Mouse (Mus musculus): ENCODE data around the gene Iqcj. TPM values are rescaled to one million over a fixed set of nuclear protein-coding genes. Genes with fewer than 3 reads are reported as not detected.

Iqcj gene
- polyA plus RNA-seq, 1 experiment from 2014 or later: 0.16 TPM

GRCm38 (mm10) chr3:67931181-67931580 lies 39.2 kb downstream of the Iqcj start:
- ATAC-seq (ENCODE audit: insufficient number of reproducible peaks, low FRiP score, low TSS enrichment, low read depth): no peak
- no peaks in the 10 kb centered on the region for H3K36me3 ChIP-seq (ENCODE audit: control insufficient read depth, insufficient read depth, low read length)
- DNase-seq (ENCODE audit: low spot score): no peak
- H3K4me3 ChIP-seq (ENCODE audit: low read depth, low read length): no peak overlapping the region
- no peak overlapping the region for H3K27ac ChIP-seq (replicated peaks; ENCODE audit: low read depth, low read length)
- H3K9me3 ChIP-seq (ENCODE audit: control insufficient read depth, low read length): no peaks in the 10 kb centered on the region
- H3K4me1 ChIP-seq (ENCODE audit: control insufficient read depth, insufficient read depth, low read length): no peaks in the 10 kb centered on the region
- no peaks in the 10 kb centered on the region for H3K27me3 ChIP-seq (ENCODE audit: control insufficient read depth, insufficient read depth, low read length)
- H3K4me2 ChIP-seq (ENCODE audit: low read depth, severe bottlenecking): no peak overlapping the region
- H3K9ac ChIP-seq (ENCODE audit: low read length): no peak overlapping the region
- WGBS: 94% methylated on average over 8 of the region's 8 CpGs

DNA sequence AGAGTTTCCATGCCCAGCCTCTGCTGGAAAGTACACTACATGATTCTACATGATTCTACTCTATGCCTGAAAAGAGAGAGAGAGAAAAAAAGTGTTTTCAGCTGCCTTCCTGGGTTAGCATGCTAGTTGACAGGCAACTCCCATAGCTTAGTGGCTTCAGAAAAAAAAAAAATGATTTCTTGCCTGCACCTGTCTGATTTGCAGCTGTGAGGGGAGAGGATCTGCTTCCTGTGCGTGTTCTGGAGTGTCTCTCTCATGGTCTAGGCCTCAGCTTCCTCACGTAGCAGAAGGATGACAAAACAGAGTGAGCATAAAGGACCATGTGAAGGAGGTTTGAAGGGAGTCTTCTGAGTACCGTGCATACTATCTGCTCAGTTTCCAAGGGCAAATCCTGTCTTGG lies 39.9 kb downstream of the Iqcj start:
- no peaks in the 10 kb centered on the region for H3K27me3 ChIP-seq (ENCODE audit: control insufficient read depth, insufficient read depth, low read length)
- no peak for ATAC-seq (ENCODE audit: insufficient number of reproducible peaks, low FRiP score, low TSS enrichment, low read depth)
- WGBS: 83% methylated on average over 3 of the region's 3 CpGs
- H3K4me1 ChIP-seq (ENCODE audit: control insufficient read depth, insufficient read depth, low read length): no peaks in the 10 kb centered on the region
- H3K4me3 ChIP-seq (ENCODE audit: low read depth, low read length): no peak overlapping the region
- no peak overlapping the region for H3K27ac ChIP-seq (replicated peaks; ENCODE audit: low read depth, low read length)
- H3K9ac ChIP-seq (ENCODE audit: low read length): no peak overlapping the region
- H3K9me3 ChIP-seq (ENCODE audit: control insufficient read depth, low read length): no peaks in the 10 kb centered on the region
- DNase-seq (ENCODE audit: low spot score): no peak
- H3K36me3 ChIP-seq (ENCODE audit: control insufficient read depth, insufficient read depth, low read length): no peaks in the 10 kb centered on the region
- no peak overlapping the region for H3K4me2 ChIP-seq (ENCODE audit: low read depth, severe bottlenecking)

DNA sequence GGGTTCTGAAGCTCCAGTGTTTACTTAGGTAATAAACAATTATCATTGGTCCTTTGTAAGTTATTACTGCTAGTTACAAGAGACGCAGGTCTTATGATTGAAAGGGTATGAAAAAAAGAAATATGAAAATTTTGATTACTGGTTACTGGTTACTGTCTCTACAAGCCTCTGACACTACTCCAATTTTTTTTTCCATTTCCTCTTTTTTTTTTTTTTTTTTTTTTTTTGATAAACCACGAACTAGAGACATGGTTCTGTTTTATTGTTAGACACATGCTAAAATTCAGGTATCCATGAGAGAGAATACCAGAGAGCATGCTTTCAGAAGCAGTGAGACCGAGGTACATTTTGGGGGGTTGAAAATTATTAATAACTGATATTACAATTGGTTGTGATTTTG lies 43.8 kb downstream of the Iqcj start:
- H3K36me3 ChIP-seq (ENCODE audit: control insufficient read depth, insufficient read depth, low read length): no peaks in the 10 kb centered on the region
- no peak overlapping the region for H3K4me2 ChIP-seq (ENCODE audit: low read depth, severe bottlenecking)
- H3K9me3 ChIP-seq (ENCODE audit: control insufficient read depth, low read length): no peaks in the 10 kb centered on the region
- no peak overlapping the region for H3K9ac ChIP-seq (ENCODE audit: low read length)
- no peak overlapping the region for H3K4me3 ChIP-seq (ENCODE audit: low read depth, low read length)
- 78% methylated on average over 3 of the region's 3 CpGs for WGBS
- no peak overlapping the region for H3K27ac ChIP-seq (replicated peaks; ENCODE audit: low read depth, low read length)
- no peak for DNase-seq (ENCODE audit: low spot score)
- no peaks in the 10 kb centered on the region for H3K4me1 ChIP-seq (ENCODE audit: control insufficient read depth, insufficient read depth, low read length)
- ATAC-seq (ENCODE audit: insufficient number of reproducible peaks, low FRiP score, low TSS enrichment, low read depth): no peak
- no peaks in the 10 kb centered on the region for H3K27me3 ChIP-seq (ENCODE audit: control insufficient read depth, insufficient read depth, low read length)

GRCm38 (mm10) chr3:67947000-67947399 lies 55.0 kb downstream of the Iqcj start:
- no peak for ATAC-seq (ENCODE audit: insufficient number of reproducible peaks, low FRiP score, low TSS enrichment, low read depth)
- H3K9me3 ChIP-seq (ENCODE audit: control insufficient read depth, low read length): no peaks in the 10 kb centered on the region
- no peak overlapping the region for H3K4me3 ChIP-seq (ENCODE audit: low read depth, low read length)
- no peak overlapping the region for H3K27ac ChIP-seq (replicated peaks; ENCODE audit: low read depth, low read length)
- no peak overlapping the region for H3K9ac ChIP-seq (ENCODE audit: low read length)
- WGBS: 76% methylated on average over 2 of the region's 2 CpGs
- H3K4me2 ChIP-seq (ENCODE audit: low read depth, severe bottlenecking): no peak overlapping the region
- no peak for DNase-seq (ENCODE audit: low spot score)
- no peaks in the 10 kb centered on the region for H3K4me1 ChIP-seq (ENCODE audit: control insufficient read depth, insufficient read depth, low read length)
- H3K27me3 ChIP-seq (ENCODE audit: control insufficient read depth, insufficient read depth, low read length): no peaks in the 10 kb centered on the region
- H3K36me3 ChIP-seq (ENCODE audit: control insufficient read depth, insufficient read depth, low read length): no peaks in the 10 kb centered on the region

GRCm38 (mm10) chr3:67952517-67952940 lies 60.5 kb downstream of the Iqcj start:
- Histone ChIP-seq H3K4me1 (ENCODE audit: control insufficient read depth, insufficient read depth, low read length) (no peaks in the 10 kb centered on the region), H3K27me3 (ENCODE audit: control insufficient read depth, insufficient read depth, low read length) (no peaks in the 10 kb centered on the region), H3K4me2 (ENCODE audit: low read depth, severe bottlenecking) (no peak overlapping the region), H3K9me3 (ENCODE audit: control insufficient read depth, low read length) (no peaks in the 10 kb centered on the region), H3K9ac (ENCODE audit: low read length) (no peak overlapping the region), H3K36me3 (ENCODE audit: control insufficient read depth, insufficient read depth, low read length) (no peaks in the 10 kb centered on the region), H3K27ac (replicated peaks; ENCODE audit: low read depth, low read length) (no peak overlapping the region), H3K4me3 (ENCODE audit: low read depth, low read length) (no peak overlapping the region)
- 54% methylated on average over 5 of the region's 5 CpGs for WGBS
- no peak for DNase-seq (ENCODE audit: low spot score)
- no peak for ATAC-seq (ENCODE audit: insufficient number of reproducible peaks, low FRiP score, low TSS enrichment, low read depth)

GRCm38 (mm10) chr3:67954459-67955065 lies 62.5 kb downstream of the Iqcj start:
- Histone ChIP-seq H3K4me3 (ENCODE audit: low read depth, low read length) (no peak overlapping the region), H3K4me1 (ENCODE audit: control insufficient read depth, insufficient read depth, low read length) (no peaks in the 10 kb centered on the region), H3K9ac (ENCODE audit: low read length) (no peak overlapping the region), H3K27ac (replicated peaks; ENCODE audit: low read depth, low read length) (no peak overlapping the region), H3K36me3 (ENCODE audit: control insufficient read depth, insufficient read depth, low read length) (no peaks in the 10 kb centered on the region), H3K4me2 (ENCODE audit: low read depth, severe bottlenecking) (no peak overlapping the region), H3K27me3 (ENCODE audit: control insufficient read depth, insufficient read depth, low read length) (no peaks in the 10 kb centered on the region), H3K9me3 (ENCODE audit: control insufficient read depth, low read length) (no peaks in the 10 kb centered on the region)
- DNase-seq (ENCODE audit: low spot score) (peak; percentile 43), ATAC-seq (ENCODE audit: insufficient number of reproducible peaks, low FRiP score, low TSS enrichment, low read depth) (no peak)
- 47% methylated on average over 5 of the region's 5 CpGs for WGBS

DNA sequence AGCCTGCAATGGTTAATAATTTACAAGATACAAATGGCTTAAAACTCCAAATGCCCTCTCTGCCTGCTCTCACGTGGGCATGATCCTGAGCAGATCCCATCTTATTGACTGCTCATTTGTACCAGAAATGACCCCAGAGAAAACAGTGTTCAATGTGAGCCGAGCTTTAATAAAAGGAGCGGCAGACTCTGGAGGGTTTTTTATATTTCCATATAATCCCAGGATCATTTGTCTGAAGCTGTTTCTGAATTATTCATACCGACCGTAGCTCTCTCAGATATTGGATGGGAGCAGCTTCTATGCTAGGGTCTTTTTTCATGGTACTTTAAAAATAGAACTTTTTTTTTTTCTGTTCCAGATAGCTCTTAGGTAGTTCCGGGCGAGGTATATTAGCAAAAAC lies 67.7 kb downstream of the Iqcj start:
- no peak for DNase-seq (ENCODE audit: low spot score)
- Histone ChIP-seq H3K4me1 (ENCODE audit: control insufficient read depth, insufficient read depth, low read length) (no peaks in the 10 kb centered on the region), H3K4me3 (ENCODE audit: low read depth, low read length) (no peak overlapping the region), H3K27me3 (ENCODE audit: control insufficient read depth, insufficient read depth, low read length) (no peaks in the 10 kb centered on the region), H3K9me3 (ENCODE audit: control insufficient read depth, low read length) (no peaks in the 10 kb centered on the region), H3K4me2 (ENCODE audit: low read depth, severe bottlenecking) (no peak overlapping the region), H3K27ac (replicated peaks; ENCODE audit: low read depth, low read length) (no peak overlapping the region), H3K36me3 (ENCODE audit: control insufficient read depth, insufficient read depth, low read length) (no peaks in the 10 kb centered on the region), H3K9ac (ENCODE audit: low read length) (no peak overlapping the region)
- ATAC-seq (ENCODE audit: insufficient number of reproducible peaks, low FRiP score, low TSS enrichment, low read depth): no peak
- WGBS: 66% methylated on average over 7 of the region's 7 CpGs

GRCm38 (mm10) chr3:67960133-67960532 lies 68.1 kb downstream of the Iqcj start:
- Histone ChIP-seq H3K36me3 (ENCODE audit: control insufficient read depth, insufficient read depth, low read length) (no peaks in the 10 kb centered on the region), H3K4me2 (ENCODE audit: low read depth, severe bottlenecking) (no peak overlapping the region), H3K27me3 (ENCODE audit: control insufficient read depth, insufficient read depth, low read length) (no peaks in the 10 kb centered on the region), H3K4me3 (ENCODE audit: low read depth, low read length) (no peak overlapping the region), H3K27ac (replicated peaks; ENCODE audit: low read depth, low read length) (no peak overlapping the region), H3K4me1 (ENCODE audit: control insufficient read depth, insufficient read depth, low read length) (no peaks in the 10 kb centered on the region), H3K9ac (ENCODE audit: low read length) (no peak overlapping the region), H3K9me3 (ENCODE audit: control insufficient read depth, low read length) (no peaks in the 10 kb centered on the region)
- 55% methylated on average over 3 of the region's 3 CpGs for WGBS
- ATAC-seq (ENCODE audit: insufficient number of reproducible peaks, low FRiP score, low TSS enrichment, low read depth): no peak
- no peak for DNase-seq (ENCODE audit: low spot score)

DNA sequence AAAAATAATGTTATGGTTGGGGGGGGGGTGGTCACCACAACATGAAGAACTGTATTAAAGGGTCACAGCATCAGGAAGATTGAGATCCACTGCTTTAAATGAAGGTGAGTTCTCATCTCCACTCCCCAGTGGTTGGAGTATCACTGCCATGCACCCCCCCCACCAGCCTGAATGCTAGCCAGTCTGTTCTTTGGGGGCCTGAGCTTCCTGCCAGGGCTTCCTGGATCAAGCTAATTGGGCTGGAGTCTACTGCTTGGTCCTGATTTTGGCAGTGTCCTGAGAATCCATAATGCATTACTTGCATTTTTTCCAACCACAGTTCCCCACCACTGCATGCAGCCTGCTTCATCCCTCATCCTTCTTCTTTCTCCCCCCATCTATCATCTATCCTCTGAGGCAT lies 68.7 kb downstream of the Iqcj start:
- no peaks in the 10 kb centered on the region for H3K27me3 ChIP-seq (ENCODE audit: control insufficient read depth, insufficient read depth, low read length)
- H3K27ac ChIP-seq (replicated peaks; ENCODE audit: low read depth, low read length): no peak overlapping the region
- H3K4me1 ChIP-seq (ENCODE audit: control insufficient read depth, insufficient read depth, low read length): no peaks in the 10 kb centered on the region

More for the DNA sequence above, 68.7 kb downstream of the Iqcj start:
- no peak for DNase-seq (ENCODE audit: low spot score)
- ATAC-seq (ENCODE audit: insufficient number of reproducible peaks, low FRiP score, low TSS enrichment, low read depth): no peak
- H3K36me3 ChIP-seq (ENCODE audit: control insufficient read depth, insufficient read depth, low read length): no peaks in the 10 kb centered on the region
- H3K4me2 ChIP-seq (ENCODE audit: low read depth, severe bottlenecking): no peak overlapping the region
- no peaks in the 10 kb centered on the region for H3K9me3 ChIP-seq (ENCODE audit: control insufficient read depth, low read length)
- no peak overlapping the region for H3K4me3 ChIP-seq (ENCODE audit: low read depth, low read length)
- no peak overlapping the region for H3K9ac ChIP-seq (ENCODE audit: low read length)
